Mouse (Mus musculus): ENCODE results near the gene Wapl. TPM values are rescaled to one million over a fixed set of nuclear protein-coding genes. Genes with fewer than 3 reads are reported as not detected.

Wapl gene
- polyA plus RNA-seq, 1 experiment from 2014 or later, result 29.9 TPM

DNA sequence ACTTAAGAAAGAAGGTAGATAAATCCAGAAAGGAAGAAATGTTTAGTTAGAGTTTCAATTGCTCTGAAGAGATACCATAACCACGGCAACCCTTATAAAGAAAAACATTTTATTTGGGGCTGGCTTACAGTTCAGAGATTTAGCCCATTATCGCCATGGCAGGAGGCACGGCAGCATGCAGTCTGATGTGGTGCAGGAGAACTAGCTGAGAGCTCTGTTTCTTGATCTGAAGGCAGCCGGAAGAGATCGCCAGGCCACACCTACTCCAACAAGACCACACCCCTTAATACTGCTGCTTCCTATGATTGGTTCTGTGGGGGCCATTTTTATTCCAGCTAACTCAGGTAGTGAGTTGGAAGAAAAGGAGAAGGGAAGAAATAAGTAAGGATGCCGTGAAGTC is 100.5 kb downstream of the Wapl start:
- no peak overlapping the region for H3K9ac ChIP-seq
- no peak for ATAC-seq (ENCODE audit: insufficient number of reproducible peaks, insufficient read depth, low FRiP score, low TSS enrichment, low read depth)
- H3K27me3 ChIP-seq, result peaks cover 14% of the 10 kb centered on the region
- H3K9me3 ChIP-seq, result no peaks in the 10 kb centered on the region
- H3K36me3 ChIP-seq, result no peaks in the 10 kb centered on the region
- H3K4me1 ChIP-seq, result 0 out of 2 replicates have a peak, but pooled peaks cover 3% of the 10 kb centered on the region
- H3K27ac ChIP-seq, result no peak overlapping the region
- H3K4me3 ChIP-seq, result no peak overlapping the region
- WGBS, result 77% methylated on average over 6 of the region's 6 CpGs
- no peak overlapping the region for H3K4me2 ChIP-seq

- Histone ChIP-seq H3K4me1 (no peaks in the 10 kb centered on the region), H3K9ac (no peak overlapping the region), H3K27me3 (no peaks in the 10 kb centered on the region; the same call in 1 of the 2 replicates), H3K9me3 (no peaks in the 10 kb centered on the region), H3K27ac (no peak overlapping the region), H3K36me3 (no peaks in the 10 kb centered on the region), H3K4me3 (no peak overlapping the region), H3K4me2 (no peak overlapping the region)
- WGBS, result 86% methylated on average over 12 of the region's 12 CpGs
- no peak for ATAC-seq (ENCODE audit: insufficient number of reproducible peaks, insufficient read depth, low FRiP score, low TSS enrichment, low read depth)
These were observed 103.1 kb downstream of the Wapl start for GRCm38 (mm10) chr14:34776719-34777385.

- H3K36me3 ChIP-seq, result no peaks in the 10 kb centered on the region
- WGBS, result 18% methylated on average over 10 of the region's 10 CpGs
- H3K9ac ChIP-seq, result no peak overlapping the region
- no peak overlapping the region for H3K4me2 ChIP-seq
- no peaks in the 10 kb centered on the region; the same call in 1 of the 2 replicates for H3K27me3 ChIP-seq
- H3K27ac ChIP-seq, result no peak overlapping the region
- no peaks in the 10 kb centered on the region for H3K9me3 ChIP-seq
- no peak overlapping the region for H3K4me3 ChIP-seq
- no peak for ATAC-seq (ENCODE audit: insufficient number of reproducible peaks, insufficient read depth, low FRiP score, low TSS enrichment, low read depth)
- no peaks in the 10 kb centered on the region for H3K4me1 ChIP-seq
These were observed 104.1 kb downstream of the Wapl start for GRCm38 (mm10) chr14:34777810-34778209.

- no peak for ATAC-seq (ENCODE audit: insufficient number of reproducible peaks, insufficient read depth, low FRiP score, low TSS enrichment, low read depth)
These were observed 105.0 kb downstream of the Wapl start for GRCm38 (mm10) chr14:34778760-34779159.

GRCm38 (mm10) chr14:34793406-34794037 is 119.8 kb downstream of the Wapl start:
- Histone ChIP-seq H3K4me2 (no peak overlapping the region), H3K27me3 (no peaks in the 10 kb centered on the region), H3K9ac (no peak overlapping the region), H3K27ac (no peak overlapping the region), H3K4me1 (no peaks in the 10 kb centered on the region), H3K9me3 (peaks cover 3% of the 10 kb centered on the region; the same call in 1 of the 2 replicates), H3K36me3 (no peaks in the 10 kb centered on the region), H3K4me3 (no peak overlapping the region)
- WGBS, result 63% methylated on average over 1 of the region's 1 CpGs
- no peak for ATAC-seq (ENCODE audit: insufficient number of reproducible peaks, insufficient read depth, low FRiP score, low TSS enrichment, low read depth)

More at GRCm38 (mm10) chr14:34778760-34779159, 105.0 kb downstream of the Wapl start:
- Histone ChIP-seq H3K9ac (no peak overlapping the region), H3K36me3 (no peaks in the 10 kb centered on the region), H3K9me3 (no peaks in the 10 kb centered on the region), H3K4me1 (no peaks in the 10 kb centered on the region), H3K27ac (no peak overlapping the region), H3K4me2 (no peak overlapping the region), H3K4me3 (no peak overlapping the region), H3K27me3 (no peaks in the 10 kb centered on the region; the same call in 1 of the 2 replicates)
- 78% methylated on average over 7 of the region's 7 CpGs for WGBS

Other genes starting within 250 kb of the Wapl start
- 58.1 and 64.9 TPM in 2 replicates for gene Bmpr1a, start 170.6 kb upstream of the Wapl start, polyA plus RNA-seq (2015; fragmentation: Nextera tagmentation; extraction: Ambion mirVana)
- gene 9230112D13Rik, start 151.1 kb upstream of the Wapl start, polyA plus RNA-seq (2015; fragmentation: Nextera tagmentation; extraction: Ambion mirVana), result not detected in 2 replicates
- 0.76 and 1.5 TPM in 2 replicates for gene Ldb3, start 85.2 kb upstream of the Wapl start, polyA plus RNA-seq (2015; fragmentation: Nextera tagmentation; extraction: Ambion mirVana)
- not detected in 2 replicates for gene Opn4, start 73.8 kb upstream of the Wapl start, polyA plus RNA-seq (2015; fragmentation: Nextera tagmentation; extraction: Ambion mirVana)
- 0.81 and 1.0 TPM in 2 replicates for gene Grid1, start 146.2 kb downstream of the Wapl start, polyA plus RNA-seq (2015; fragmentation: Nextera tagmentation; extraction: Ambion mirVana)

Measured in embryonic facial prominence, embryonic 13.5 days (tissue).